Mouse (Mus musculus) neural tube, embryonic 14.5 days (tissue): ENCODE results near the gene Grid2. TPM values are rescaled to one million over a fixed set of nuclear protein-coding genes. Genes with fewer than 3 reads are reported as not detected.

Source experiments
- ATAC-seq: fragments of 200-750 bp; cut with Nextera tagmentation; 2 replicates; pipeline ENCODE4 v1.8.0; 2017; ENCODE audit warnings: low read depth, mild to moderate bottlenecking, moderate TSS enrichment, moderate library complexity
- H3K27ac ChIP-seq: fragments of 300-500 bp; sonication (generic); 2 replicates; pipeline ENCODE4 v1.5.1; 2014; ENCODE audit warnings: low read depth, mild to moderate bottlenecking, control low read depth, low read length, moderate library complexity, mixed read lengths
- H3K27me3 ChIP-seq: fragments of 300-500 bp; sonication (generic); 2 replicates; pipeline ENCODE4 v1.6.1; 2014; ENCODE audit warnings: low read length; ENCODE audit not compliant: control insufficient read depth, insufficient read depth
- H3K36me3 ChIP-seq: fragments of 300-500 bp; sonication (generic); 2 replicates; pipeline ENCODE4 v1.6.1; 2014; ENCODE audit warnings: low read length, mixed read lengths; ENCODE audit not compliant: control insufficient read depth, insufficient read depth
- H3K4me1 ChIP-seq: fragments of 300-500 bp; sonication (generic); 2 replicates; pipeline ENCODE4 v1.6.1; 2014; ENCODE audit warnings: low read length; ENCODE audit not compliant: control insufficient read depth, insufficient read depth
- H3K4me2 ChIP-seq: fragments of 300-500 bp; sonication (generic); 2 replicates; pipeline ENCODE4 v1.6.1; 2014; ENCODE audit warnings: mild to moderate bottlenecking, low read depth, low read length, control low read depth
- H3K4me3 ChIP-seq: fragments of 300-500 bp; sonication (generic); 2 replicates; pipeline ENCODE4 v1.5.1; 2014; ENCODE audit warnings: low read depth, low read length, control low read depth, mixed read lengths
- H3K9ac ChIP-seq: fragments of 300-500 bp; sonication (generic); replicated peaks from 2 replicates; pipeline ENCODE4 v1.6.1; 2014; ENCODE audit warnings: low read depth, mild to moderate bottlenecking, control low read depth, low read length, mixed read lengths
- H3K9me3 ChIP-seq: fragments of 300-500 bp; sonication (generic); 2 replicates; pipeline ENCODE4 v1.6.1; 2016; ENCODE audit warnings: low read length; ENCODE audit not compliant: control insufficient read depth
- WGBS: fragments of 180-500 bp; shearing (Covaris S2); extraction: QIAGEN DNeasy Blood & Tissue Kit; methylation state at CpG from one replicate; pipeline ENCODE4 v1.1.7; 2014; 5-methylcytosine and 5-hydroxymethylcytosine counted together
- polyA plus RNA-seq: library from polyadenylated mRNA; unstranded; fragments of >200 nt; fragmentation: Nextera tagmentation; extraction: Ambion mirVana; gene quantifications from 2 replicates; pipeline ENCODE4 v1.2.1, GENCODE M21; 2014

Gene Grid2
- polyA plus RNA-seq, 1 experiment from 2014 or later: 25.1 TPM

DNA sequence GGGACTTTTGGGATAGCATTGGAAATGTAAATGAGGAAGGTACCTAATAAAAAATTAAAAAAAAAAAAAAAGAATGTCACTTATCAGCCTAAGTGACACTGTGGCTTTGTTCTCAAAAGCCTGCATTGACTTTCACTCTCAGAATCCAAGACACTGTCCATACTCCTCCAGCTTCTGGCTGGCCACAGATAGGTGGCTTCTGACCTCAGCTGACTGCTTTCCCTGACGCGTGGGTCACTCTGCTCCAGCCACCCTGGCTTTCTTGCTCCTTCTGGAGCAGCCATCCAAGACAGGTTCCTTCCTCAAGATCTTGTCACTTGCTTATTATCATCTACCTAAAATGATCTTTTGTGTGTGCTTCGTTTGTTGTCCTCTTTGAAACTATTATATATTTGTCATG lies 1298.0 kb downstream of the Grid2 start:
- Histone ChIP-seq H3K27ac (no peak overlapping the region), H3K4me3 (no peak overlapping the region), H3K36me3 (no peaks in the 10 kb centered on the region), H3K4me1 (no peaks in the 10 kb centered on the region), H3K27me3 (no peaks in the 10 kb centered on the region), H3K9ac (no peak overlapping the region), H3K9me3 (no peaks in the 10 kb centered on the region), H3K4me2 (no peak overlapping the region)
- ATAC-seq: no peak
- WGBS: 87% methylated on average over 3 of the region's 3 CpGs

DNA sequence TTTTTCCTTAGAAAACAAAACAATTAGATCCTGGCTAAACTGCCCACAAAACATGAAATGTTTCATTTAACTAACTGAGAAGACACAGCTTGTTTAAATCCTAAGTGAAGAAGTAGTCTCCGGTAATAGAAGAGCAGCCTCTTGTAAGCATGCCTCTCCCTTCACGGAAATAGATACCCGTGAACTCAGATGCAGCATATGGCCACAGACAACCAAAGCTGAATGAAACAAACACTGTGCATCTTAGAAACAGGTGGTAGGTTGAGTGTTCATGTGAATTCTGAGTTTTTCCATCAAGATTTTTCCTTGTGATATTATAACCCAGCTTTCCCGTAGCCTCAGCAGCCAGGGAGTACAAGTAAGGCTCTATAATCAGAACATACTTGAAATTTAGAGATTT lies 1299.5 kb downstream of the Grid2 start:
- no peaks in the 10 kb centered on the region for H3K9me3 ChIP-seq
- H3K27ac ChIP-seq: no peak overlapping the region
- no peak overlapping the region for H3K4me2 ChIP-seq
- ATAC-seq: no peak
- H3K4me3 ChIP-seq: no peak overlapping the region
- no peak overlapping the region for H3K9ac ChIP-seq
- H3K4me1 ChIP-seq: no peaks in the 10 kb centered on the region
- WGBS: 85% methylated on average over 4 of the region's 4 CpGs
- H3K27me3 ChIP-seq: no peaks in the 10 kb centered on the region
- H3K36me3 ChIP-seq: no peaks in the 10 kb centered on the region

DNA sequence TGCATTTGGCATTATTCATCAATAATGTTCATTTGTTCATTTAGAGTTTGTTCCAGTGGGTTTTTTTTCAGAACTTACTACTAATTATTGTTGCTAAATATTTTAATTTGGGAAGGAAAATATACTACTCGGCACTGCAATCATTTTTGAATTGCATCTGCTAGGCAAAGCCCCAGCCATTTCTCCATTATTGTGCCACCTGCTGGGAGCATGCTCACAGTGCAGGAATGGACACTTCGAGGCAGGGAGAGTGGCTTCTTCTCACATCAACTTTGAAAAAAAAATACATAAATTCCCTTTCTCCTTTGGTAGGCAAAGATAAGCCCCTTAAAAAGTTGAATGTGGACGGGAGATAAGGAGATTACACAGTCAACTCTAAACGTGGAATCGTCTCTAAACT lies 1312.9 kb downstream of the Grid2 start:
- Histone ChIP-seq H3K4me2 (no peak overlapping the region), H3K9me3 (no peaks in the 10 kb centered on the region), H3K4me3 (no peak overlapping the region), H3K4me1 (no peaks in the 10 kb centered on the region), H3K27ac (no peak overlapping the region), H3K36me3 (no peaks in the 10 kb centered on the region), H3K9ac (no peak overlapping the region), H3K27me3 (no peaks in the 10 kb centered on the region)
- WGBS: 71% methylated on average over 5 of the region's 5 CpGs
- ATAC-seq: no peak

DNA sequence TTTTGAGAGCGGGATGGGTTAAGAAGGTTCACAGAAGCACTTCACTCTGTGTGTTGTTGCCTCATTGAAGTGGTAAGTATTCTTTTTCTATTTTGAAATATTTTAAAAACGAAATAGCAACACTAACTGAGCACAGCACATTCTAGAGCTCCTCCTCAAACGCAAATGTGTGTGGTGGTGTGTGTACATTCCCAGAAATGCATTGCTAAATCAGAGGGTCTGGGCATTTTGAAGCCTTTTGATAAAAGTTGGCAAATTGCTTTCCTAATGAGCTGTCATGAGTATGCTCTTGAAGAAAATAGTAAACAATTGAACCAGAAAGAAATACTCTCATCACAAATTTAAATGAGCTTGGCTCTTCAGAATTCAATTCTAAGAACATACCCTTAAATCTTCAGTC lies 1325.7 kb downstream of the Grid2 start:
- H3K9me3 ChIP-seq: no peaks in the 10 kb centered on the region
- H3K27me3 ChIP-seq: no peaks in the 10 kb centered on the region
- H3K9ac ChIP-seq: no peak overlapping the region
- 80% methylated on average over 3 of the region's 3 CpGs for WGBS
- no peak overlapping the region for H3K4me2 ChIP-seq
- H3K4me3 ChIP-seq: no peak overlapping the region
- H3K27ac ChIP-seq: no peak overlapping the region
- H3K4me1 ChIP-seq: no peaks in the 10 kb centered on the region
- H3K36me3 ChIP-seq: no peaks in the 10 kb centered on the region
- no peak for ATAC-seq

DNA sequence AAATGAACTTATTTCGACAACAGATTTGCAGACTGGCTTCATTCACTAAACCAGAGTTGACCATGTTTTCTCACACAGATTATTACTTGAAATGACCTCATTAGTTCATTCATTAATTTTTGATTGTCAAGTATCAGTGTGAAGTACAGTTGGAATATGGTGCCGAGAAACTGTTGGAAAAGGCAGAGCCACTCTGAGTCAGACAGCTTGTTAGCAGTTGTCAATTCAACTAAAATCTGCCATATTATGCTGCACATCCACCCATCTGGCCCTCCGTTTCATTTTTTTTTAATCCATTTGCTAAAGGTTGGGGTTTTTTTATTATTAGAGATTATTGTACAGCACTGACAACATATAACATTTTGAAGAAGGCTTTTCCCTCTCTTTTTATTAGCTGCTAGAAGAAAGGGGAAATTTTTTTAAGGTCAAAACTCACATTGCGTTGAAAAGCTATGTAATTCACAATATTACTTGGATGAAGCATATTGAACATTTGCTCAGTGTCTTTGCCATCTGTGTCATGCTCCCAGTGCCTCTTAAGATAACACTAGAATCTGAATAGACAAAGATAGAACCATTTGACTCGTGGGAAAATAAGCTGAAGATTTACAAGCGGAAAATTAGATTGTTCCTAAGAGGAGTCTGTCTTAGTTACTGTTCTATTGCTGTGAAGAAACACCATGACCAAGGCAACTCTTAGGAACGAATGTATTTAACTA lies 1333.0 kb downstream of the Grid2 start:
- ATAC-seq: no peak
- Histone ChIP-seq H3K4me1 (no peaks in the 10 kb centered on the region), H3K4me2 (no peak overlapping the region)

DNA sequence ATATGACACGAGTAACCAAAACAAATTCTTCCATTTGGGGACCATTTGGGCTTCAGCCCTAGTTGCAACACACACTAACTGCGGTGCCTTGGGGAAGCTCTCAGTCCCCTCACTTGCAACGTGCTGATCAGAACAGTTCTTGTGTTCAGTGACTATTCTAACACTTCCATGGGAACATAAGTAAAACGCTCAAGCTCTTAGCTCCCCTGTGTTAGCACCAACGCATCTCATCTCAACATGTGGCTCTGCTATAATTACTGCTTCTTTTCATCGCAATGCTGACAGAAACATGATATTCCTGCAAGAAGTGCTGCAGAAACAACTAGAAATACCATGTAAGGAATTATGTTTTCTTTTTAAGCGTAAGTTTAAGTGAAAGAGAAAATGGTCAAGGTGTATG lies 1340.6 kb downstream of the Grid2 start:
- no peak overlapping the region for H3K27ac ChIP-seq
- no peak overlapping the region for H3K4me3 ChIP-seq
- H3K9ac ChIP-seq: no peak overlapping the region
- no peak overlapping the region for H3K4me2 ChIP-seq
- no peaks in the 10 kb centered on the region for H3K9me3 ChIP-seq
- WGBS: 68% methylated on average over 7 of the region's 7 CpGs
- no peaks in the 10 kb centered on the region for H3K27me3 ChIP-seq
- no peaks in the 10 kb centered on the region for H3K4me1 ChIP-seq
- ATAC-seq: no peak
- no peaks in the 10 kb centered on the region for H3K36me3 ChIP-seq

More for the DNA sequence above, 1333.0 kb downstream of the Grid2 start:
- Histone ChIP-seq H3K36me3 (no peaks in the 10 kb centered on the region), H3K9ac (no peak overlapping the region), H3K4me3 (no peak overlapping the region), H3K27me3 (no peaks in the 10 kb centered on the region), H3K27ac (no peak overlapping the region), H3K9me3 (no peaks in the 10 kb centered on the region)
- 70% methylated on average over 7 of the region's 7 CpGs for WGBS

DNA sequence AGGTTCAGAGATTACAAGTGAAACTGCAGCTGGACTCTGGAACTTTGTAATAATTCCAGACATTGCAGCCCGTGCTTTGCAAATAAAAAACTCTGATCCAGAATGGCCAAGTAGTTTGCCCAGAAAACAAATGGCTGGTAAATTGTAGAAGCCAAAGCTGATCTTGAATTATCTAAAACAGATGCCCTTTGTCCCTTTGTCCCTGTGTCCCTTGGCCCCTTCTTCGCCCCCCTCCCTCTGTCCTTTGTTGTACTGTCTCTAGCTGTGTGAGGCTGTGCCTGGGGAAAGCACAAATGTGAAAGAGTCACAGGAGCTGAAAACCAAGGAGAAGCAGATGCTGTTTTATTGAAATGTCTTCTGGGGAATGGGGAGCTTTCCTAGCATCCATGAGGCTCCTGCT lies 1341.2 kb downstream of the Grid2 start:
- no peak overlapping the region for H3K4me2 ChIP-seq
- H3K27ac ChIP-seq: no peak overlapping the region
- H3K4me1 ChIP-seq: no peaks in the 10 kb centered on the region
- H3K27me3 ChIP-seq: no peaks in the 10 kb centered on the region
- no peak for ATAC-seq
- no peak overlapping the region for H3K4me3 ChIP-seq
- no peak overlapping the region for H3K9ac ChIP-seq
- WGBS: 25% methylated on average over 2 of the region's 2 CpGs
- no peaks in the 10 kb centered on the region for H3K36me3 ChIP-seq
- no peaks in the 10 kb centered on the region for H3K9me3 ChIP-seq

DNA sequence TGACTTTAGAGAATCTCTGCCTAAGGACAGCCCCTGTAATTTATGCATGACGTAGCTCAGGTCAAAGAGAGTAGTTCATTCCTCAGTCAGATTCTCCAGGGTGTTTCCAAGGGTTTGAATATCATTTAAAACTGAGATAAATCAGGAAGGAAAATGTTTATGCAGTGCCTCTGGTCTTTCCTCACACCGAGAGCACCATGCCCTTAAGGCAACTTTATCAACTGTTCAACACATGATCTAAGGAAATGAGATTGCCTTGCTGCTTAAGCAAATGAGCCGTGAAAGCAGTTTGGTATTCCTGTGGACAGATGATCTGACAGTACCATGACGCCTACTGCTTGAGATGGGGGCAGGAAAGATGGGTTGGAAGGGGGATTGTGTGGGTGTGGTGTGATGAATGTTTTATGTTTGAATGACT lies 1342.5 kb downstream of the Grid2 start:
- Histone ChIP-seq H3K27ac (no peak overlapping the region), H3K4me2 (no peak overlapping the region), H3K36me3 (no peaks in the 10 kb centered on the region), H3K4me3 (no peak overlapping the region), H3K9ac (no peak overlapping the region), H3K4me1 (no peaks in the 10 kb centered on the region), H3K27me3 (no peaks in the 10 kb centered on the region), H3K9me3 (no peaks in the 10 kb centered on the region)
- WGBS: 6% methylated on average over 4 of the region's 4 CpGs
- peak; percentile 31; the same call in 1 of the 2 replicates for ATAC-seq

DNA sequence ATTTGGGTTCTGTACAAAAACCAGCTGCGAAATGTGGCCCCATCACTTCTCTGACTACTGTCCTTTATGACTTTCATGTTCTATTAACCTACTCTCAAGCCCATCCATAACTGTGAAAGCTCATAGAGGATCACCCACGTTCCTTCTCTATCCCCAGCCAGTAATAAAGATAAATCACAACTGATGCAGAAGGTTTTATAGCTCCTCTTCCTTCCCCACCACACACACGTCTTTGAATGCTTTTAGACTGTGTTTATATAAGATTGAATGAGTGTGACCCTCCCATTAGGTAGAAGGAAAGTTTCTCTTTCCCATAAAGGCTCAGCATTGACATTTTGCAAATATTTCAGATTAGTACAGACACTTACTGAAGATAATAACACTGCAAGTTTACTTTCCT lies 1350.1 kb downstream of the Grid2 start:
- H3K36me3 ChIP-seq: no peaks in the 10 kb centered on the region
- no peaks in the 10 kb centered on the region for H3K4me1 ChIP-seq
- H3K4me3 ChIP-seq: no peak overlapping the region
- 20% methylated on average over 3 of the region's 3 CpGs for WGBS
- no peaks in the 10 kb centered on the region for H3K27me3 ChIP-seq
- H3K27ac ChIP-seq: no peak overlapping the region
- no peaks in the 10 kb centered on the region for H3K9me3 ChIP-seq
- no peak overlapping the region for H3K4me2 ChIP-seq
- no peak overlapping the region for H3K9ac ChIP-seq
- ATAC-seq: peak; percentile 41; the same call in 1 of the 2 replicates
